Mouse (Mus musculus) kidney, adult 2 months (tissue): ENCODE results near the gene Mrpl36.

Source experiments
- CTCF ChIP-seq: fragments of 200-500 bp; conservative IDR thresholded peaks from 2 replicates; pipeline ENCODE4 v1.5.1; 2011; ENCODE audit warnings: low read depth, mild to moderate bottlenecking, control low read depth, low read length, moderate library complexity, mixed read lengths; ENCODE audit not compliant: insufficient read depth, insufficient read length
- POLR2A ChIP-seq: fragments of 200-500 bp; IDR thresholded peaks from one replicate; pipeline ENCODE4 v1.6.1; 2011; ENCODE audit warnings: low read depth, low read length, control low read depth

GRCm38 (mm10) chr13:73357106-73357505 is 28.8 kb downstream of the Mrpl36 start:
- TF ChIP-seq POLR2A (no peak), CTCF (no peak)
